Mouse (Mus musculus) adipocyte (in vitro differentiated cells): Measurements from ENCODE around the gene Olfr742.

Experiments used
- DNase-seq: peaks from one replicate; pipeline ENCODE4 v3.0.0-alpha.2; 2016; ENCODE audit warnings: low spot score

Olfr742 gene

GRCm38 (mm10) chr14:50503300-50503699 lies at the start of gene Olfr742:
Gene Olfr742, plus strand, starts transcription at chr14:50503600.
- no peak for DNase-seq

- DNase-seq: no peak
Observed at GRCm38 (mm10) chr14:50472438-50472837, 31.0 kb upstream of the Olfr742 start, which contains the start of gene Olfr741. Gene Olfr741, plus strand, starts transcription at chr14:50472738.

- no peak for DNase-seq
Observed at GRCm38 (mm10) chr14:50478406-50478805, 25.0 kb upstream of the Olfr742 start.

GRCm38 (mm10) chr14:50521539-50521938 lies 18.1 kb downstream of the Olfr742 start, which contains the start of gene Olfr743:
Gene Olfr743, plus strand, starts transcription at chr14:50521839.
- no peak for DNase-seq

- no peak for DNase-seq
Observed at GRCm38 (mm10) chr14:50552734-50553133, 49.3 kb downstream of the Olfr742 start.
